Mouse (Mus musculus) limb, embryonic 15.5 days (tissue): ENCODE results near the gene Gale. TPM values are rescaled to one million over a fixed set of nuclear protein-coding genes. Genes with fewer than 3 reads are reported as not detected.
A peak's percentile ranks its signal among the peaks of the same experiment; 100 is the strongest.
"Not testable (repeated sequence)": the region's sequence is repeated elsewhere in the genome, so short reads cannot be mapped to it uniquely, and the experiment has no call there.

Source experiments
- ATAC-seq: fragments of 200-750 bp; cut with Nextera tagmentation; 2 replicates; pipeline ENCODE4 v1.8.0; 2017; ENCODE audit warnings: low read depth, moderate TSS enrichment; ENCODE audit not compliant: insufficient number of reproducible peaks, low FRiP score, low TSS enrichment
- H3K27ac ChIP-seq: fragments of 300-500 bp; sonication (generic); 2 replicates; pipeline ENCODE4 v1.5.1; 2015; ENCODE audit warnings: moderate library complexity, mild to moderate bottlenecking, inconsistent platforms
- H3K27me3 ChIP-seq: fragments of 300-500 bp; sonication (generic); 2 replicates; pipeline ENCODE4 v1.6.1; 2015; ENCODE audit warnings: inconsistent platforms
- H3K36me3 ChIP-seq: fragments of 300-500 bp; sonication (generic); 2 replicates; pipeline ENCODE4 v1.6.1; 2015; ENCODE audit warnings: inconsistent platforms
- H3K4me1 ChIP-seq: fragments of 300-500 bp; sonication (generic); 2 replicates; pipeline ENCODE4 v1.6.1; 2015; ENCODE audit warnings: inconsistent platforms
- H3K4me2 ChIP-seq: fragments of 300-500 bp; sonication (generic); 2 replicates; pipeline ENCODE4 v1.6.1; 2015; ENCODE audit warnings: mild to moderate bottlenecking, inconsistent platforms
- H3K4me3 ChIP-seq: fragments of 300-500 bp; sonication (generic); 2 replicates; pipeline ENCODE4 v1.5.1; 2015; ENCODE audit warnings: mild to moderate bottlenecking, inconsistent platforms
- H3K9ac ChIP-seq: fragments of 300-500 bp; sonication (generic); 2 replicates; pipeline ENCODE4 v1.6.1; 2015; ENCODE audit warnings: inconsistent platforms
- H3K9me3 ChIP-seq: fragments of 300-500 bp; sonication (generic); 2 replicates; pipeline ENCODE4 v1.6.1; 2016; ENCODE audit warnings: inconsistent platforms
- WGBS: fragments of 180-500 bp; shearing (Covaris S2); methylation state at CpG from one replicate; pipeline ENCODE4 v1.1.7; 2015; 5-methylcytosine and 5-hydroxymethylcytosine counted together
- polyA plus RNA-seq: library from polyadenylated mRNA; unstranded; fragments of >200 nt; fragmentation: Nextera tagmentation; extraction: Ambion mirVana; gene quantifications from 2 replicates; pipeline ENCODE4 v1.2.1, GENCODE M21; 2015

Gale gene
- polyA plus RNA-seq, 1 experiment from 2014 or later: 58.2 TPM

- Histone ChIP-seq H3K4me2 (peak overlapping the region; percentile 91), H3K4me1 (peaks cover 21% of the 10 kb centered on the region), H3K27ac (peak overlapping the region; percentile 73; the same call in 1 of the 2 replicates), H3K9me3 (no peaks in the 10 kb centered on the region), H3K9ac (peak overlapping the region; percentile 98; the same call in 1 of the 2 replicates), H3K4me3 (peak overlapping the region; percentile 100), H3K27me3 (no peaks in the 10 kb centered on the region), H3K36me3 (peaks cover 61% of the 10 kb centered on the region)
- ATAC-seq: no peak
- 65% methylated on average over 13 of the region's 13 CpGs for WGBS
Measured at GRCm38 (mm10) chr4:135972911-135973811, 9.6 kb downstream of the Gale start.

- H3K27me3 ChIP-seq: no peaks in the 10 kb centered on the region
- peaks cover 50% of the 10 kb centered on the region for H3K36me3 ChIP-seq
- H3K4me1 ChIP-seq: peaks cover 8% of the 10 kb centered on the region
- no peak overlapping the region for H3K9ac ChIP-seq
- H3K4me3 ChIP-seq: no peak overlapping the region
- H3K27ac ChIP-seq: no peak overlapping the region
- H3K4me2 ChIP-seq: no peak overlapping the region
- 89% methylated on average over 12 of the region's 12 CpGs for WGBS
- ATAC-seq: no peak
- no peaks in the 10 kb centered on the region for H3K9me3 ChIP-seq
Measured at GRCm38 (mm10) chr4:135976146-135976545, 12.6 kb downstream of the Gale start.

- ATAC-seq, H3K4me2 ChIP-seq, H3K9me3 ChIP-seq, H3K9ac ChIP-seq, H3K4me1 ChIP-seq, H3K27ac ChIP-seq, H3K4me3 ChIP-seq, H3K27me3 ChIP-seq: not testable (repeated sequence)
- H3K36me3 ChIP-seq: peaks cover 66% of the 10 kb centered on the region
- WGBS: 96% methylated on average over 5 of the region's 5 CpGs
Measured at GRCm38 (mm10) chr4:135980223-135980622, 16.7 kb downstream of the Gale start.

- Histone ChIP-seq H3K36me3 (peaks cover 55% of the 10 kb centered on the region), H3K4me3 (no peak overlapping the region), H3K4me1 (peaks cover 15% of the 10 kb centered on the region), H3K9me3 (no peaks in the 10 kb centered on the region), H3K27ac (no peak overlapping the region), H3K27me3 (no peaks in the 10 kb centered on the region), H3K4me2 (no peak overlapping the region), H3K9ac (no peak overlapping the region)
- WGBS: 67% methylated on average over 7 of the region's 7 CpGs
- ATAC-seq: no peak
Measured at GRCm38 (mm10) chr4:135981524-135982063, 18.1 kb downstream of the Gale start.

GRCm38 (mm10) chr4:135984556-135984955 is 21.0 kb downstream of the Gale start:
- Histone ChIP-seq H3K27ac (no peak overlapping the region), H3K4me1 (peaks cover 19% of the 10 kb centered on the region), H3K27me3 (no peaks in the 10 kb centered on the region), H3K4me2 (no peak overlapping the region), H3K36me3 (peaks cover 37% of the 10 kb centered on the region), H3K4me3 (no peak overlapping the region), H3K9me3 (no peaks in the 10 kb centered on the region), H3K9ac (no peak overlapping the region)
- no peak for ATAC-seq
- WGBS: 89% methylated on average over 5 of the region's 5 CpGs

DNA sequence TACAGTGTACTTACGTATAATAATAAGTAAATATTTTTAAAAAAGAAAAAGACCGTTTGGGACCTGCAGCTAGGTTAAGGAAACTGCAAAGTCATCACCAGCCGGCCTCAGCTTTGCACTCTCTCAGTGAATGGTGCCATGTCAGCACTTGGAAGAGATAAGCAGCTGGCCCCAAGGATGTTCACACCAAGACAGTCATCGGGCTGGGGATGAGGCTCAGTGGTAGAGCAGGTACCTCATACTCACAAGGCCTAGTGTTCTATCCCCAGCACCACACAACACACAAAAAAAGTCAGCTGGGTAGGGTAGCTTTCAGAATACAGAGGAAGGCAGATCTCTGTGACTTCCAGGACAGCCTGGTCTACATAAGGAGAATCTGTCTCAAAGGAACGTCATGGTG is 21.7 kb downstream of the Gale start:
- H3K4me1 ChIP-seq: peaks cover 19% of the 10 kb centered on the region
- ATAC-seq: no peak
- no peak overlapping the region for H3K27ac ChIP-seq
- H3K9ac ChIP-seq: no peak overlapping the region
- H3K36me3 ChIP-seq: peaks cover 37% of the 10 kb centered on the region
- no peaks in the 10 kb centered on the region for H3K27me3 ChIP-seq
- H3K9me3 ChIP-seq: no peaks in the 10 kb centered on the region
- 90% methylated on average over 5 of the region's 5 CpGs for WGBS
- no peak overlapping the region for H3K4me3 ChIP-seq
- no peak overlapping the region for H3K4me2 ChIP-seq

DNA sequence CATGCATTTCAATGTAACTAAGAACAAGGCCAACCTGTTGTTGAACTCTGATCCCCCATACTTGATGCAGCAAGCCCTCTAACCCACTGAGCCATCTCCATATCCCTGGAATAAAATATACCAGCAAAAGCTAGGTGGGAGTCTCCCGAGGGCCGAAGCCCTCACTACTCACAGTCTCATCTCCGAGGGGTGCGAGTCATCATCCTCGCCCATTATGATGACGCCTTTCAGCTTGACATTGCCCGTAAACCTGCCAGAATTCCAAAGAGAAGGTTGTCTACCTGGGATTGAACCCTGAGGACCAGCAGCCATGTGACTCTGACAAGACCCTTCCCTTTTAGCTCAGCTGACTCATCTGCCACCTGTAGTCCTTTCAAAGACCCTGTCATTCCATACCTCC is 22.2 kb downstream of the Gale start:
- peaks cover 34% of the 10 kb centered on the region for H3K36me3 ChIP-seq
- H3K4me1 ChIP-seq: peaks cover 19% of the 10 kb centered on the region
- H3K9ac ChIP-seq: 0 out of 2 replicates have a peak overlapping the region, but pooled peaks have one; percentile 90
- peak overlapping the region; percentile 76 for H3K4me3 ChIP-seq
- no peaks in the 10 kb centered on the region for H3K9me3 ChIP-seq
- no peaks in the 10 kb centered on the region for H3K27me3 ChIP-seq
- no peak overlapping the region for H3K27ac ChIP-seq
- WGBS: 88% methylated on average over 7 of the region's 7 CpGs
- no peak for ATAC-seq
- peak overlapping the region; percentile 59 for H3K4me2 ChIP-seq

DNA sequence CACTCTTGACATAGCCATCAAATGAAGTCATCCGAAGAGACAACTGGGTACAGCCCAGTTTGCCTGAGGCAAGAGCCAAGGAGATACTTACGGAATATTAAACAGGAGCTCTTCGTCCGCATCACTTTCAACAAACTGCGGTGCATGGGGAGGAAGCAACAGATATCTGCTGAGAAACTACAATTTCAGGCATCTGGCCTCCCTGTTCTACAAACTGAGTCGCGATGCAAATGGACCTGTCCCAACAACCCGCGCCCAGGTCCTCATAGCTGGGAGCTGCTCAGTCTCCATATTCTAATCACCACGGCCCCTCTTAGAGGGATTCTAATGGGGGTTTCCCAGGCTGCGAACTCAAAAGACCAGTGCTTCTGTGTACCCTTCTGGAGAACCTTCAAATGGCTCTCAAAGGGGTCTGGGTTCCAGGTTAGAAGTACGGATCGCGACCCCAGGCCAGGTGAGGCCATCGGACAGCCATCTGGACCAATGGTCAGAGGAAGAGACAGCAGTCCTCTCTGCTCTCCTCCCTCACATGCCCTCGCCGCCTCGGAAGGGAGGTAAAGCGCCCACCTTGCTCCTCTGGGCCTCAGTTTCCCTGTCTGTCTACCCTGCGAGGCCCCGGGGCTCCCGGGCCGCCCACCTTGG is 22.9 kb downstream of the Gale start:
- 6% methylated on average over 23 of the region's 23 CpGs for WGBS
- Histone ChIP-seq H3K4me1 (peaks cover 19% of the 10 kb centered on the region), H3K9me3 (no peaks in the 10 kb centered on the region), H3K36me3 (peaks cover 29% of the 10 kb centered on the region), H3K27ac (peak overlapping the region; percentile 91), H3K4me3 (peak overlapping the region; percentile 76), H3K9ac (peak overlapping the region; percentile 90), H3K27me3 (no peaks in the 10 kb centered on the region), H3K4me2 (peak overlapping the region; percentile 59)
- no peak for ATAC-seq

GRCm38 (mm10) chr4:135986943-135987710 is 23.6 kb downstream of the Gale start, which contains the start of gene Pithd1:
Gene Pithd1 (minus strand): TSS chr4:135987264.
- peak within 1 kb of the TSS; percentile 76 for H3K4me3 ChIP-seq
- no peaks in the 10 kb centered on the region for H3K9me3 ChIP-seq
- peaks cover 19% of the 10 kb centered on the region for H3K4me1 ChIP-seq
- no peaks in the 10 kb centered on the region for H3K27me3 ChIP-seq
- H3K9ac ChIP-seq: peak within 1 kb of the TSS; percentile 90
- ATAC-seq: peak; percentile 84
- H3K36me3 ChIP-seq: peaks cover 29% of the 10 kb centered on the region
- H3K4me2 ChIP-seq: peak within 1 kb of the TSS; percentile 59
- H3K27ac ChIP-seq: peak within 1 kb of the TSS; percentile 91
- under 1% methylated on average over 80 of the region's 81 CpGs for WGBS

DNA sequence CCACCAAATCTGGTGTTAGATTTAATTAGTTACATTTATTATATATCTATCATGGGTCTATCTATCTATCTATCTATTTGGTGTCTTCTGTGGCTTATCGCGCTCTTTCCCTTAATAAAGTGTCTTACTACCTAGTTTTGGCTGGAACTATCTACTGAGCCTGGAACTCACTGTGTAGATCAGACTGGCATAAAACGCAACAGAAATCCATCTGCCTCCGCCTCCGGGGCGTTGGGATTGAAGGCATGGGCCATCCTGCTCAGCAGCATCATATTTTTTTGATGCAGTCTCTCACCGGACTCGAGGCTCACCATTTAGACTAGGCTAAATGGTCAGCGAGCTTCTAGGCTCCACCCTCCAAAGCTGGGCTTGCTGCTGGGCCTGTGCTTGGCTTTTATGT is 24.2 kb downstream of the Gale start:
- 63% methylated on average over 9 of the region's 9 CpGs for WGBS
- Histone ChIP-seq H3K27ac (peak overlapping the region; percentile 91), H3K4me2 (peak overlapping the region; percentile 59), H3K4me3 (peak overlapping the region; percentile 76), H3K9ac (peak overlapping the region; percentile 90; the same call in 1 of the 2 replicates), H3K27me3 (no peaks in the 10 kb centered on the region), H3K9me3 (no peaks in the 10 kb centered on the region), H3K36me3 (peaks cover 28% of the 10 kb centered on the region), H3K4me1 (peaks cover 19% of the 10 kb centered on the region)
- ATAC-seq: no peak

DNA sequence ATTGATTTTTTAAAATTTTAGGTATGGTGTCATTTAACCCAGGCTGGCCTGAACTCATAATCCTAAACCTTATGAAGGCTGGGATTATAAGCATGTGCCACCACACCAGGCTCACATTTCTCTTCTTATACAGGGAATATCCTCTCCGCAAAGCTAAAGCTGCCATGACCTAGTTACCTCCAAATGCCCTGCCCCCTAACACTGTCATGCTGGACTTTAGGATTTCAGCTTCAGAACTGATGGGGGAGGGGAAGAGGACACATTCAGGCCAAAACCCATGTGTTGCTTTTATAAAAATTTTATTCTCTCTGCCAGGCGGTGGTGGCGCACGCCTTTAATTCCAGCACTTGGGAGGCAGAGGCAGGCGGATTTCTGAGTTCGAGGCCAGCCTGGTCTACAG is 30.4 kb downstream of the Gale start:
- ATAC-seq: no peak
- H3K36me3 ChIP-seq: no peaks in the 10 kb centered on the region
- H3K27me3 ChIP-seq: no peaks in the 10 kb centered on the region
- no peak overlapping the region for H3K4me2 ChIP-seq
- no peak overlapping the region for H3K4me3 ChIP-seq
- H3K27ac ChIP-seq: no peak overlapping the region
- 92% methylated on average over 6 of the region's 6 CpGs for WGBS
- no peak overlapping the region for H3K9ac ChIP-seq
- no peaks in the 10 kb centered on the region; the same call in 1 of the 2 replicates for H3K9me3 ChIP-seq
- H3K4me1 ChIP-seq: no peaks in the 10 kb centered on the region
